Mouse (Mus musculus) hindbrain, embryonic 16.5 days (tissue): ENCODE results near the gene Sgms2. TPM values are rescaled to one million over a fixed set of nuclear protein-coding genes. Genes with fewer than 3 reads are reported as not detected.

Experiments used
- ATAC-seq: fragments of 200-750 bp; cut with Nextera tagmentation; 2 replicates; pipeline ENCODE4 v1.8.0; 2017; ENCODE audit warnings: moderate TSS enrichment, moderate library complexity
- H3K27ac ChIP-seq: fragments of 300-500 bp; sonication (generic); 2 replicates; pipeline ENCODE4 v1.5.1; 2014; ENCODE audit warnings: low read depth, mild to moderate bottlenecking, control low read depth, low read length, moderate library complexity
- H3K27me3 ChIP-seq: fragments of 300-500 bp; sonication (generic); replicated peaks from 2 replicates; pipeline ENCODE4 v1.6.1; 2014; ENCODE audit warnings: low read length; ENCODE audit not compliant: control insufficient read depth, insufficient read depth
- H3K36me3 ChIP-seq: fragments of 300-500 bp; sonication (generic); 2 replicates; pipeline ENCODE4 v1.6.1; 2014; ENCODE audit warnings: mild to moderate bottlenecking, low read length, moderate library complexity, mixed read lengths; ENCODE audit not compliant: control insufficient read depth, insufficient read depth
- H3K4me1 ChIP-seq: fragments of 300-500 bp; sonication (generic); 2 replicates; pipeline ENCODE4 v1.6.1; 2014; ENCODE audit warnings: low read depth, low read length; ENCODE audit not compliant: control insufficient read depth, insufficient read depth
- H3K4me2 ChIP-seq: fragments of 300-500 bp; sonication (generic); 2 replicates; pipeline ENCODE4 v1.6.1; 2014; ENCODE audit warnings: mild to moderate bottlenecking, low read length, control low read depth, moderate library complexity
- H3K4me3 ChIP-seq: fragments of 300-500 bp; sonication (generic); 2 replicates; pipeline ENCODE4 v1.5.1; 2014; ENCODE audit warnings: mild to moderate bottlenecking, low read length, control low read depth, moderate library complexity
- H3K9ac ChIP-seq: fragments of 300-500 bp; sonication (generic); 2 replicates; pipeline ENCODE4 v1.6.1; 2014; ENCODE audit warnings: low read depth, mild to moderate bottlenecking, control low read depth, low read length, moderate library complexity
- H3K9me3 ChIP-seq: fragments of 300-500 bp; sonication (generic); 2 replicates; pipeline ENCODE4 v1.6.1; 2014; ENCODE audit warnings: mild to moderate bottlenecking, low read length, moderate library complexity; ENCODE audit not compliant: control insufficient read depth
- WGBS: fragments of 180-500 bp; shearing (Covaris S2); extraction: QIAGEN DNeasy Blood & Tissue Kit; methylation state at CpG from one replicate; pipeline ENCODE4 v1.1.7; 2014; 5-methylcytosine and 5-hydroxymethylcytosine counted together
- polyA plus RNA-seq: library from polyadenylated mRNA; unstranded; fragments of >200 nt; fragmentation: Nextera tagmentation; extraction: Ambion mirVana; gene quantifications from 2 replicates; pipeline ENCODE4 v1.2.1, GENCODE M21; 2015

Sgms2 gene
- polyA plus RNA-seq, result 2.6 and 3.1 TPM in 2 replicates

DNA sequence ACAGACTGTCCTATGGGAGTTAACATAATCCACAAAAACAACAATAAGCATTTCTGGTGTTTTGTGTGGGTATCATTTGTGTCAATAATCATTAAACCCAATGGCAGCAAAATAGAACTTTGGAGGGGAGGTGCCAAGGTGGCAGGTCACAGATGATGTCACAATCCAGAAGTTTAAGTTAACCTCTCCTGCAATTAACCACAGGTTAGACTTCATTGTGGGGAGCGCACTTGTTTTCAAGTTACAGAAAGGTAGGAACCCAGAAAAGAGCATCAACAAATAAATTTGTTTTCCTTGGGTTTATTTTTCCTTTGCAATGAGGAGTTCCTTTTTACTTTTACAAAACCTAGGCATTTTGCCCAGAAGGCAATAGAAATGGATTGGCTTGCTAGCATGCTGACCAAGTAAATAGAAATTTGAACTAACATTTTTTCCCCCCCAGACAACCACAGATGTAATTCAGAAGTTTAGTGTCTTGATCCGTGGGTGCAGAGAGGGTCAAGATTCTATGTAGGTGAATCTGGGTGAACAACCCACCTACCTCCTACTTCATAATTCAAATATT lies at the start of gene Sgms2:
Sgms2 (minus strand) TSS at position 51 of the 565 bp plus-strand sequence.
- H3K4me1 ChIP-seq, result peaks cover 6% of the 10 kb centered on the region
- 87% methylated on average over 2 of the region's 2 CpGs for WGBS
- H3K27ac ChIP-seq, result peak within 1 kb of the TSS; percentile 54
- H3K36me3 ChIP-seq, result no peaks in the 10 kb centered on the region
- H3K9me3 ChIP-seq, result no peaks in the 10 kb centered on the region
- H3K9ac ChIP-seq, result peak within 1 kb of the TSS; percentile 81
- H3K4me2 ChIP-seq, result peak within 1 kb of the TSS; percentile 99
- H3K27me3 ChIP-seq, result peaks cover 15% of the 10 kb centered on the region
- ATAC-seq, result no peak
- H3K4me3 ChIP-seq, result peak within 1 kb of the TSS; percentile 88

DNA sequence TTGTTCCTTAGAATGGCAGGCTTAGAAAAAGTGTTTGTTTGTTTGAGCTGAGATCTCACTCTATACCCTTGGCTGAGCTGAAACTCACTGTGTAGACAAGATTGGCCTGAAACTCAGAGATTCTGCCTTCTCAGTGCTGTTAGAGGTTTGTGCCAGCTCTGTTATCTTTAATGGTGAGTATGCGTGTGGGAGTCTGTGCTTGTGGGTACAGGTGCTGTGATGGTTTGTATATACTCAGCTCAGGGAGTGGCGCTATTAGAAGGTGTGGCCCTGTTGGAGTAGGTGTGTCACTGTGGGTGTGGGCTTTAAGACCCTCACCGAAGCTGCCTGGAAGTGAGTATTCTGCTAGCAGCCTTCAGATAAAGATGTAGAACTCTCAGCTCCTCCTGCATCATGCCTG lies 34.0 kb upstream of the Sgms2 start:
- Histone ChIP-seq H3K4me3 (no peak overlapping the region), H3K27me3 (no peaks in the 10 kb centered on the region), H3K9me3 (no peaks in the 10 kb centered on the region), H3K27ac (no peak overlapping the region), H3K36me3 (no peaks in the 10 kb centered on the region), H3K4me1 (no peaks in the 10 kb centered on the region), H3K4me2 (no peak overlapping the region), H3K9ac (no peak overlapping the region)
- ATAC-seq, result no peak
- WGBS, result 88% methylated on average over 3 of the region's 3 CpGs

DNA sequence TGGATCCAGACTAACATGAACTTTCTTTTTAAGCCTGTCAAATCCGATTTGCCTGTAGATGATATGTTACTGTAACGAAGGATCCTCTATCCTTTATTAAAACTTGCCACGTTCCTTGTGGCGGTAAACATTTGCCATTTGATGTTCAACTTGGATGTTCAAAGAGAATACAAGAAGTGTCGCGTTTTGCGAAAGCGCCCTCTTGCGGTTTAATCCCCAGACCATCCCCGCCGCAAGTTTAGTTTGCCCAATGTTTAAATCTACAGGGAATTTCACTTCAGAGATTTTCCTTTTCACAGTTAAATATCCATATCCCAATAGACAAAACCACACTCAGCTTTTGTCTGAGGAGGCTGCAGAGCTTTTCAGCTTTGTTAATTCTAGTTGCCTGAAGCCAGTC lies 33.6 kb upstream of the Sgms2 start:
- ATAC-seq, result no peak
- H3K9me3 ChIP-seq, result no peaks in the 10 kb centered on the region
- H3K27me3 ChIP-seq, result no peaks in the 10 kb centered on the region
- no peaks in the 10 kb centered on the region for H3K36me3 ChIP-seq
- no peak overlapping the region for H3K9ac ChIP-seq
- no peak overlapping the region for H3K4me3 ChIP-seq
- no peak overlapping the region for H3K27ac ChIP-seq
- no peaks in the 10 kb centered on the region for H3K4me1 ChIP-seq
- WGBS, result 20% methylated on average over 11 of the region's 11 CpGs
- no peak overlapping the region for H3K4me2 ChIP-seq

DNA sequence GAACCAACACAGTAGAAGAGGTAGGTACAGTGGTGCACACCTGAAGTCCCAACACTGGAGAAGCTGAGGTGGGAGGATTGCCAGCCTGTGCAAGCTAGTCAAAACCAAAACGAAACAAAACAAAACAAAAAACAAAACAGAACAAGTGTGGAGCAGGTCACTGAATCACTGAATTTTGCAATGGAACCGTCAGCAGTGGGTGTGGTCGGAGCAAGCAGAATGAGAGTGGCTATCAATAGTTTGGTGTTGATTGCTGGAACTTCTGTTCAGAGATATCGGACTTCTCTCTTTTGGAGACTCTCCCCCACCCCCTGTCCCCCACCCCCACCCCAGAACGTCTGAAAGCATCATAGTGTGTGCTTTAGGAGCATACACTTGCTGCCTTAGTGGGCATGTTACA lies 33.0 kb upstream of the Sgms2 start:
- no peaks in the 10 kb centered on the region for H3K36me3 ChIP-seq
- H3K4me2 ChIP-seq, result no peak overlapping the region
- no peak overlapping the region for H3K4me3 ChIP-seq
- H3K27me3 ChIP-seq, result no peaks in the 10 kb centered on the region
- no peaks in the 10 kb centered on the region for H3K9me3 ChIP-seq
- no peak overlapping the region for H3K27ac ChIP-seq
- WGBS, result 74% methylated on average over 5 of the region's 5 CpGs
- ATAC-seq, result no peak
- no peaks in the 10 kb centered on the region for H3K4me1 ChIP-seq
- no peak overlapping the region for H3K9ac ChIP-seq

GRCm38 (mm10) chr3:131523749-131524148 lies 32.5 kb upstream of the Sgms2 start:
- no peaks in the 10 kb centered on the region for H3K36me3 ChIP-seq
- no peak overlapping the region for H3K4me2 ChIP-seq
- WGBS, result 84% methylated on average over 9 of the region's 9 CpGs
- no peaks in the 10 kb centered on the region for H3K4me1 ChIP-seq
- no peak overlapping the region for H3K9ac ChIP-seq
- no peak overlapping the region for H3K27ac ChIP-seq
- H3K4me3 ChIP-seq, result no peak overlapping the region
- H3K27me3 ChIP-seq, result no peaks in the 10 kb centered on the region
- no peaks in the 10 kb centered on the region for H3K9me3 ChIP-seq
- ATAC-seq, result no peak

DNA sequence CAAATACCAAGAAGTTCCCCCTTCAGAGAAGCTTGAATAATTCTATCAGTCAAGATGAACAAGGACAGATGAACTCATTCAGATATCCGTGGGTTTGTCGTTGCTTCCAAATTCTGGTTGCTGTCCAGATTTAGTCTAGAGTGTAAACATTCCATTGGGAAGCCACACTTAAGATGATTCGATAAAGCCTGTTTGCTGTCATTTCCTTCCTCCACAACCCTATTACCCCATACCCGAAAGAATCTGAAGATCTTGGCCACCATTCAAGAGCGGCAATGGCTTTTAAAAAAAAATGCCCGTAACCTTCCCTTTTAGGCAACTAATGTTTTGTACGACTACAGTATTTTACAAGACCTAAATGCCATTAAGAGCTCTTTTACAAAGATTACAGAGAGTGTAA lies 31.0 kb upstream of the Sgms2 start:
- H3K9ac ChIP-seq, result no peak overlapping the region
- no peaks in the 10 kb centered on the region for H3K36me3 ChIP-seq
- H3K4me2 ChIP-seq, result no peak overlapping the region
- H3K4me1 ChIP-seq, result no peaks in the 10 kb centered on the region
- no peak for ATAC-seq
- H3K4me3 ChIP-seq, result no peak overlapping the region
- 76% methylated on average over 7 of the region's 7 CpGs for WGBS
- no peak overlapping the region for H3K27ac ChIP-seq
- no peaks in the 10 kb centered on the region for H3K9me3 ChIP-seq
- no peaks in the 10 kb centered on the region for H3K27me3 ChIP-seq

- H3K4me3 ChIP-seq, result no peak overlapping the region
- no peaks in the 10 kb centered on the region for H3K27me3 ChIP-seq
- H3K9ac ChIP-seq, result no peak overlapping the region
- no peak for ATAC-seq
- no peaks in the 10 kb centered on the region for H3K36me3 ChIP-seq
- no peak overlapping the region for H3K4me2 ChIP-seq
- 55% methylated on average over 4 of the region's 4 CpGs for WGBS
- no peak overlapping the region for H3K27ac ChIP-seq
- H3K4me1 ChIP-seq, result no peaks in the 10 kb centered on the region
- H3K9me3 ChIP-seq, result no peaks in the 10 kb centered on the region
Measured at GRCm38 (mm10) chr3:131521206-131521605, 30.0 kb upstream of the Sgms2 start.

DNA sequence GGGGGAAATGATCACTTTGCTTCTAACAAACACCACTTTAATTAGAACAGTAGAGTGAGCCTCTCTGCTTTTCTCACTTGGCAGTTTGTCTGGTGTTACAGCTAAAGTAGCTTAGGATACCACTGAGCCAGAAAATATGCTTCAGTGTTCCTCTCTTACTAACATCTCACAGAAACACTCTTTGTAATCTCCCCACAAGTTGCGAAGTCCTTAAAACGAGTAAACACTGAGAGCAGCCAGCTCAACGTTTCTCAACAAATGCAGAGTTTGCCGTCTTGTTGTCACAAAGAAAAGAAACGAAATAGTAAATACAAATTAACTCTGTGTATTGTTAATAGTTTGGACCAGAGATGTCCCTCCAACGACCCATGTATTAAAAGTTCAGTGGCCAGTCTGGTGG lies 26.5 kb upstream of the Sgms2 start:
- H3K9ac ChIP-seq, result no peak overlapping the region
- WGBS, result 72% methylated on average over 6 of the region's 6 CpGs
- no peak overlapping the region for H3K27ac ChIP-seq
- no peaks in the 10 kb centered on the region for H3K36me3 ChIP-seq
- H3K27me3 ChIP-seq, result no peaks in the 10 kb centered on the region
- no peaks in the 10 kb centered on the region for H3K4me1 ChIP-seq
- no peaks in the 10 kb centered on the region for H3K9me3 ChIP-seq
- ATAC-seq, result no peak
- H3K4me2 ChIP-seq, result no peak overlapping the region
- H3K4me3 ChIP-seq, result no peak overlapping the region

GRCm38 (mm10) chr3:131516332-131516999 lies 25.3 kb upstream of the Sgms2 start:
- Histone ChIP-seq H3K4me2 (no peak overlapping the region), H3K9me3 (no peaks in the 10 kb centered on the region), H3K4me1 (no peaks in the 10 kb centered on the region), H3K27ac (no peak overlapping the region), H3K36me3 (no peaks in the 10 kb centered on the region), H3K4me3 (no peak overlapping the region), H3K9ac (no peak overlapping the region), H3K27me3 (no peaks in the 10 kb centered on the region)
- ATAC-seq, result no peak
- 89% methylated on average over 7 of the region's 7 CpGs for WGBS
